Comparison of ENCODE assay signal across 9 mouse cellular contexts in the genomic region with DNA sequence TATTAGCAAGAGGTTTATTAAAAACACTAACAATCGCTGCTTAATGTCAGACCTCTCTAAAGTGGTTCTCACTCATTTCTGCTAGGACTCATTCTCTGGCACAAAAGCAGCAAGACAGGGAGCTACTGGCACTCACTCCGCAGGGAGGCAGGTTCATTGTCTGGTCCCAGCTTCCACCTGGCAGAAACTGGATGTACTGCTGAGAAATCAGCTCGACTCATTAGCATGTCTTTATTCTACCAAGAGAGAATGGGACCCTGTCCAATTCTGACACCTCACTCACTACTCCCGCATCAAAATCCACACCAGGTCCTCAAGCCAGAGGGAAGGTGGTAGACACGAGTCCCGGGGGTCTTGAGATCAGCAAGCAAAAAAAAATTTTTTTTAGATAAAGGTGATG. TPM values are rescaled to one million over a fixed set of nuclear protein-coding genes. Genes with fewer than 3 reads are reported as not detected.
DNase-seq lines count a peak whose midpoint lies in the region; ATAC-seq and TF ChIP-seq lines count a peak whose summit lies in the region.
"Had no signal": no experiment of that assay in that cellular context is flagged by ENCODE, and none has a peak within 500 bp of the region (broad histone marks: within the 10 kb centered on the region; RNA-seq: fewer than 3 reads in every experiment).

No protein-coding gene starts in this region.

- 0 out of 2 replicates have a peak overlapping the region, but pooled peaks have one; percentile 86 for H3K4me3 ChIP-seq in spleen, adult 2 months (ENCODE audit: extremely low read depth, insufficient read depth, insufficient read length)
- H3K4me3 ChIP-seq in embryonic facial prominence, embryonic 13.5 days, result peak overlapping the region; percentile 76
- H3K4me3 ChIP-seq in limb, embryonic 13.5 days, result peak overlapping the region; percentile 83

- H3K9ac ChIP-seq in embryonic facial prominence, embryonic 13.5 days, result peak overlapping the region; percentile 85
- H3K9ac ChIP-seq in limb, embryonic 13.5 days, result peak overlapping the region; percentile 89

- no peak for TF ChIP-seq CTCF in spleen, adult 2 months (IDR thresholded peaks at IDR 0.05; ENCODE audit: extremely low read depth, insufficient read depth, insufficient read length, insufficient replicate concordance)

- WGBS in spleen, adult 2 months, result 75% methylated on average over 6 of the region's 6 CpGs
- WGBS in embryonic facial prominence, embryonic 13.5 days, result 17% methylated on average over 6 of the region's 6 CpGs
- 22% methylated on average over 6 of the region's 6 CpGs for WGBS in limb, embryonic 13.5 days

- H3K4me1 ChIP-seq in spleen, adult 2 months (ENCODE audit: control insufficient read depth, insufficient read depth, insufficient read length), result peaks cover 19% of the 10 kb centered on the region
- H3K4me1 ChIP-seq in embryonic facial prominence, embryonic 13.5 days, result peaks cover 30% of the 10 kb centered on the region
- peaks cover 29% of the 10 kb centered on the region for H3K4me1 ChIP-seq in limb, embryonic 13.5 days

- no peak for TF ChIP-seq POLR2A in spleen, adult 2 months (IDR thresholded peaks at IDR 0.05; ENCODE audit: low read depth, low read length)

- no peak for DNase-seq in spleen, adult 2 months (ENCODE audit: low read depth in 1 of 2, low spot score in 2 of 2)
- DNase-seq in spleen, postnatal 10 days (ENCODE audit: low spot score in 2 of 2), result no peak
- DNase-seq in urinary bladder, adult 18-20 months (ENCODE audit: low spot score in 2 of 2), result no peak
- DNase-seq in spleen, postnatal 14 days (ENCODE audit: low spot score in 2 of 2), result no peak
- no peak for DNase-seq in ovary, postnatal 36 days (ENCODE audit: low spot score)

- H3K27me3 ChIP-seq in spleen, adult 2 months (ENCODE audit: control insufficient read depth, insufficient read depth, low read length), result no peaks in the 10 kb centered on the region
- no peaks in the 10 kb centered on the region for H3K27me3 ChIP-seq in embryonic facial prominence, embryonic 13.5 days
- H3K27me3 ChIP-seq in limb, embryonic 13.5 days, result no peaks in the 10 kb centered on the region

- ATAC-seq in embryonic facial prominence, embryonic 13.5 days (ENCODE audit: insufficient number of reproducible peaks, insufficient read depth, low FRiP score, low TSS enrichment, low read depth), result no peak
- no peak for ATAC-seq in limb, embryonic 13.5 days (ENCODE audit: low FRiP score, low read depth)
- no peak for ATAC-seq in megakaryocyte-erythroid progenitor cell, adult 5-6 weeks (replicated peaks; ENCODE audit: low FRiP score, low TSS enrichment, poor library complexity, severe bottlenecking)

- peak overlapping the region; percentile 99 for H3K4me2 ChIP-seq in embryonic facial prominence, embryonic 13.5 days
- H3K4me2 ChIP-seq in limb, embryonic 13.5 days (replicated peaks), result peak overlapping the region; percentile 99

- no peak overlapping the region for H3K27ac ChIP-seq in spleen, adult 2 months (ENCODE audit: insufficient read depth, low read length)
- H3K27ac ChIP-seq in embryonic facial prominence, embryonic 13.5 days, result no peak overlapping the region
- no peak overlapping the region for H3K27ac ChIP-seq in limb, embryonic 13.5 days

- no peaks in the 10 kb centered on the region for H3K36me3 ChIP-seq in spleen, adult 2 months (ENCODE audit: control insufficient read depth, insufficient read depth, low read length)
- H3K36me3 ChIP-seq in embryonic facial prominence, embryonic 13.5 days, result 0 out of 2 replicates have a peak, but pooled peaks cover 3% of the 10 kb centered on the region
- H3K36me3 ChIP-seq in limb, embryonic 13.5 days, result 0 out of 2 replicates have a peak, but pooled peaks cover 1% of the 10 kb centered on the region

- H3K9me3 ChIP-seq in embryonic facial prominence, embryonic 13.5 days, result no peaks in the 10 kb centered on the region
- H3K9me3 ChIP-seq in limb, embryonic 13.5 days, result no peaks in the 10 kb centered on the region
- H3K9me3 ChIP-seq: megakaryocyte, embryonic 14.5 days had no signal

RNA-seq across cellular contexts. Expression of a gene that starts 1.2 kb away (rescaled TPM):
- polyA plus RNA-seq in spleen, adult 2 months (2012; rRNA removed), result 10.7 and 16.2 TPM in 2 replicates
- 10.2 and 16.5 TPM in 2 replicates for polyA plus RNA-seq in embryonic facial prominence, embryonic 13.5 days (2015; fragmentation: Nextera tagmentation; extraction: Ambion mirVana)
- 18.6 and 18.7 TPM in 2 replicates for polyA plus RNA-seq in limb, embryonic 13.5 days (2015; fragmentation: Nextera tagmentation; extraction: Ambion mirVana)
- total RNA-seq in megakaryocyte-erythroid progenitor cell, adult 5-6 weeks (2014; fragmentation: Nextera tagmentation), result 8.1 and 12.1 TPM in 2 replicates
- 2.7 and 11.3 TPM in 2 replicates for total RNA-seq in megakaryocyte-erythroid progenitor cell, adult 5-6 weeks (2017)

RNA-seq across cellular contexts. Expression of a gene that starts 22.3 kb away (rescaled TPM):
- polyA plus RNA-seq in spleen, adult 2 months (2012; rRNA removed), result 152 and 245 TPM in 2 replicates
- 26.4 and 35.2 TPM in 2 replicates for polyA plus RNA-seq in embryonic facial prominence, embryonic 13.5 days (2015; fragmentation: Nextera tagmentation; extraction: Ambion mirVana)
- 28.2 and 30.2 TPM in 2 replicates for polyA plus RNA-seq in limb, embryonic 13.5 days (2015; fragmentation: Nextera tagmentation; extraction: Ambion mirVana)
- total RNA-seq in megakaryocyte-erythroid progenitor cell, adult 5-6 weeks (2014; fragmentation: Nextera tagmentation), result 68.8 and 89.9 TPM in 2 replicates
- 65.8 and 93.3 TPM in 2 replicates for total RNA-seq in megakaryocyte-erythroid progenitor cell, adult 5-6 weeks (2017)

RNA-seq across cellular contexts. Expression of a gene that starts 54.5 kb away (rescaled TPM):
- 0.07 and 0.14 TPM in 2 replicates for polyA plus RNA-seq in spleen, adult 2 months (2012; rRNA removed)
- 0.19 and 0.55 TPM in 2 replicates for polyA plus RNA-seq in embryonic facial prominence, embryonic 13.5 days (2015; fragmentation: Nextera tagmentation; extraction: Ambion mirVana)
- polyA plus RNA-seq in limb, embryonic 13.5 days (2015; fragmentation: Nextera tagmentation; extraction: Ambion mirVana), result 0.17 and 0.24 TPM in 2 replicates
- total RNA-seq in megakaryocyte-erythroid progenitor cell, adult 5-6 weeks (2014; fragmentation: Nextera tagmentation), result not detected in 2 replicates
- not detected in 2 replicates for total RNA-seq in megakaryocyte-erythroid progenitor cell, adult 5-6 weeks (2017)
